Comparison of ENCODE assay signal across 23 mouse cellular contexts in the genomic region with DNA sequence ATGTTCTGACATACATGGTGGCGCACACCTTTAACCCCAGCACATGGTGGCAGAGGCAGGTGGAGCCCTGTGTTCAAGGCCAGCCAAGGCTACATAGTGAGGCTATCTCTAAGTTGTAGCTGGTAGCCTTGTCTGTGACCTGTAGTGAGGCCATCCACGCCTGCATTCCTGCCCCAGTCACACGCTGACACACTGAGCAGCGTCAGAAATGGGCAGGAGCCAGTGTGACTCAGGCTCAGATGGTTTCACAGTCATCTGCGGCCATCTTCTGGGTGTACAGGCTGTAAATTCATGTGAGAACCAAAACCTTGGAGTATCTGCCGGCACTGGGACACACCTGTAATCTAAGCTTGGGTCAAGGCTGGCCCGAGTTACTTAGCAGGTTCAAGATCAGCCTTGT. TPM values are rescaled to one million over a fixed set of nuclear protein-coding genes. Genes with fewer than 3 reads are reported as not detected.
DNase-seq lines count a peak whose midpoint lies in the region; ATAC-seq and TF ChIP-seq lines count a peak whose summit lies in the region.
"Had no signal": no experiment of that assay in that cellular context is flagged by ENCODE, and none has a peak within 500 bp of the region (broad histone marks: within the 10 kb centered on the region; RNA-seq: fewer than 3 reads in every experiment).

No protein-coding gene starts in this region.

- H3K36me3 ChIP-seq in stomach, postnatal 0 days (ENCODE audit: control insufficient read depth, insufficient read depth, low read length) = peaks cover 33% of the 10 kb centered on the region

- no peak overlapping the region for H3K4me3 ChIP-seq in stomach, postnatal 0 days (ENCODE audit: low read depth, low read length)
- H3K4me3 ChIP-seq: embryonic facial prominence, embryonic 15.5 days; erythroblast, embryonic 14.5 days; forebrain, embryonic 15.5 days; hindbrain, embryonic 13.5 days had no signal

- intact Hi-C loops in heart, postnatal 36 days (cut with DNase I) = loop anchor here (5.0 kb wide), 1 partner anchor 101 kb away; no protein-coding TSS in a partner anchor

- TF ChIP-seq EP300 in stomach, postnatal 0 days (optimal IDR thresholded peaks at IDR 0.05) = no peak

- H3K27ac ChIP-seq in stomach, postnatal 0 days (replicated peaks) = no peak overlapping the region
- H3K27ac ChIP-seq: embryonic facial prominence, embryonic 15.5 days; forebrain, embryonic 15.5 days; hindbrain, embryonic 13.5 days; hindbrain, postnatal 0 days had no signal

- H3K4me2 ChIP-seq in stomach, postnatal 0 days (replicated peaks; ENCODE audit: low read depth) = no peak overlapping the region
- H3K4me2 ChIP-seq: embryonic facial prominence, embryonic 15.5 days; forebrain, embryonic 15.5 days; hindbrain, embryonic 13.5 days had no signal

- no peak overlapping the region for H3K9ac ChIP-seq in stomach, postnatal 0 days (ENCODE audit: low read length)
- H3K9ac ChIP-seq: embryonic facial prominence, embryonic 15.5 days; forebrain, embryonic 15.5 days; hindbrain, embryonic 13.5 days had no signal

- no peak for TF ChIP-seq CTCF in stomach, postnatal 0 days (IDR thresholded peaks at IDR 0.05; ENCODE audit: low read depth)

- no peaks in the 10 kb centered on the region for H3K9me3 ChIP-seq in stomach, postnatal 0 days (ENCODE audit: control insufficient read depth, low read length)
- H3K9me3 ChIP-seq: embryonic facial prominence, embryonic 15.5 days; forebrain, embryonic 15.5 days; G1E; hindbrain, embryonic 13.5 days had no signal

- H3K4me1 ChIP-seq in stomach, postnatal 0 days (replicated peaks; ENCODE audit: control insufficient read depth, insufficient read depth) = no peaks in the 10 kb centered on the region
- H3K4me1 ChIP-seq: forebrain, embryonic 15.5 days; hindbrain, embryonic 13.5 days had no signal

- WGBS in stomach, postnatal 0 days = 94% methylated on average over 7 of the region's 7 CpGs

- ATAC-seq in stomach, postnatal 0 days (ENCODE audit: low FRiP score, low TSS enrichment) = peak; percentile 38; the same call in 1 of the 2 replicates
- ATAC-seq: CD4-positive, CD25-positive, alpha-beta regulatory T cell, adult 4 months; forebrain, embryonic 15.5 days; hindbrain, postnatal 0 days had no signal

- peak; percentile 43 for DNase-seq in adrenal gland, postnatal 25 days
- no peak for DNase-seq in adrenal gland, postnatal 4 days (ENCODE audit: low spot score in 2 of 2)
- DNase-seq in heart, adult 11 months = peak; percentile 91
- DNase-seq in heart, postnatal 36 days = no peak
- peak; percentile 1 for DNase-seq in right cerebral cortex, postnatal 14 days
- no peak for DNase-seq in right cerebral cortex, postnatal 25 days
- DNase-seq in stomach, postnatal 0 days (ENCODE audit: low spot score) = no peak
- no peak for DNase-seq in cerebellum, postnatal 14 days
- DNase-seq: B cell, adult 2 months; cerebellum, adult 11-12 months; cerebellum, adult 9-10 months; cerebellum, postnatal 36 days; gastrocnemius, postnatal 10 days; heart, postnatal 10 days; kidney, adult 11 months; kidney, adult 9 months had no signal

- no peaks in the 10 kb centered on the region for H3K27me3 ChIP-seq in stomach, postnatal 0 days (ENCODE audit: control insufficient read depth, insufficient read depth, low read length)
- H3K27me3 ChIP-seq: embryonic facial prominence, embryonic 15.5 days; forebrain, embryonic 15.5 days; hindbrain, embryonic 13.5 days had no signal

RNA-seq across cellular contexts. Expression of a gene that starts 28.5 kb away (rescaled TPM):
- 73.0 and 82.7 TPM in 2 replicates for total RNA-seq in adrenal gland, postnatal 25 days (2021)
- 100 to 1,000 TPM; 114 to 126 TPM for total RNA-seq in adrenal gland, postnatal 4 days (2021)
- 10 to 100 TPM; 70.4 to 81.3 TPM for total RNA-seq in heart, postnatal 36 days (2021)
- 36.8 and 42.3 TPM in 2 replicates for polyA plus RNA-seq in stomach, postnatal 0 days (2015; fragmentation: Nextera tagmentation; extraction: Ambion mirVana)

RNA-seq across cellular contexts. Expression of a gene that starts 28.6 kb away (rescaled TPM):
- 103 and 104 TPM in 2 replicates for total RNA-seq in adrenal gland, postnatal 25 days (2021)
- 10 to 100 TPM; 77.3 to 79.8 TPM for total RNA-seq in adrenal gland, postnatal 4 days (2021)
- 10 to 100 TPM; 65.2 to 68.7 TPM for total RNA-seq in heart, postnatal 36 days (2021)
- 45.9 and 52.3 TPM in 2 replicates for polyA plus RNA-seq in stomach, postnatal 0 days (2015; fragmentation: Nextera tagmentation; extraction: Ambion mirVana)

RNA-seq across cellular contexts. Expression of a gene that starts 44.8 kb away (rescaled TPM):
- total RNA-seq in adrenal gland, postnatal 25 days (2021) = 9.1 and 13.7 TPM in 2 replicates
- total RNA-seq in adrenal gland, postnatal 4 days (2021) = 1 to 10 TPM; 8.7 to 8.9 TPM
- total RNA-seq in heart, postnatal 36 days (2021) = 10 to 100 TPM; 16.1 to 18.3 TPM
- 4.2 and 5.0 TPM in 2 replicates for polyA plus RNA-seq in stomach, postnatal 0 days (2015; fragmentation: Nextera tagmentation; extraction: Ambion mirVana)
- polyA plus RNA-seq: G1E had no signal

RNA-seq across cellular contexts. Expression of a gene that starts 44.8 kb away (rescaled TPM):
- 92.1 and 129 TPM in 2 replicates for total RNA-seq in adrenal gland, postnatal 25 days (2021)
- total RNA-seq in adrenal gland, postnatal 4 days (2021) = 10 to 100 TPM; 58.4 to 64.4 TPM
- total RNA-seq in heart, postnatal 36 days (2021) = 10 to 100 TPM; 37.4 to 41.4 TPM
- polyA plus RNA-seq in stomach, postnatal 0 days (2015; fragmentation: Nextera tagmentation; extraction: Ambion mirVana) = 28.6 and 36.7 TPM in 2 replicates

RNA-seq across cellular contexts. Expression of a gene that starts 59.4 kb away (rescaled TPM):
- 72.0 and 75.6 TPM in 2 replicates for total RNA-seq in adrenal gland, postnatal 25 days (2021)
- total RNA-seq in adrenal gland, postnatal 4 days (2021) = 10 to 100 TPM; 50.6 to 53.4 TPM
- 10 to 100 TPM; 18.0 to 20.5 TPM for total RNA-seq in heart, postnatal 36 days (2021)
- 3.8 and 4.1 TPM in 2 replicates for polyA plus RNA-seq in stomach, postnatal 0 days (2015; fragmentation: Nextera tagmentation; extraction: Ambion mirVana)

Comparison
In these comparisons a context has a peak if more than half of its experiments do, and no peak if none do; other contexts are left out.
1. DNase-seq: peak in adrenal gland, postnatal 25 days (single experiment), heart, adult 11 months (single experiment) and right cerebral cortex, postnatal 14 days (single experiment); none in adrenal gland, postnatal 4 days (0 of 2), heart, postnatal 36 days (0 of 2), right cerebral cortex, postnatal 25 days (single experiment), stomach, postnatal 0 days (single experiment) and cerebellum, postnatal 14 days (0 of 2).